Mouse (Mus musculus) MEL (cell line): Measurements from ENCODE around the gene Itga9. TPM values are rescaled to one million over a fixed set of nuclear protein-coding genes. Genes with fewer than 3 reads are reported as not detected.

Experiments
- DNase-seq: peaks from one replicate; pipeline ENCODE4 v3.0.0; 2011; ENCODE audit warnings: low read depth, low spot score
- H3K27ac ChIP-seq: 2 replicates; pipeline ENCODE4 v1.5.1; 2012; ENCODE audit warnings: low read depth, mild to moderate bottlenecking, control low read depth, low read length, moderate library complexity; ENCODE audit not compliant: control insufficient read depth
- H3K27me3 ChIP-seq, 2 experiments: fragments of 150-350 bp in 1 of 2; sonication (generic) in 1 of 2; 2 replicates each; pipeline ENCODE4 v1.6.1; 2012; ENCODE audit warnings: low read length in 2 of 2, mild to moderate bottlenecking in 2 of 2, improper control_type of control experiment in 1 of 2, moderate library complexity in 1 of 2; ENCODE audit not compliant: insufficient read depth in 2 of 2, control insufficient read depth in 1 of 2
- H3K36me3 ChIP-seq, 2 experiments: 2 replicates each; pipeline ENCODE4 v1.6.1; 2012 to 2014; ENCODE audit warnings: low read length in 2 of 2, improper control_type of control experiment in 1 of 2, inconsistent platforms in 1 of 2, mild to moderate bottlenecking in 1 of 2; ENCODE audit not compliant: insufficient read depth in 2 of 2, control insufficient read depth in 1 of 2
- H3K4me1 ChIP-seq, 2 experiments: fragments of 150-350 bp in 1 of 2; sonication (generic) in 1 of 2; 2 replicates each; pipeline ENCODE4 v1.6.1; 2012; ENCODE audit warnings: low read length in 2 of 2, improper control_type of control experiment in 1 of 2, mild to moderate bottlenecking in 1 of 2; ENCODE audit not compliant: insufficient read depth in 2 of 2, control insufficient read depth in 1 of 2
- H3K4me3 ChIP-seq, 2 experiments: fragments of 150-350 bp in 1 of 2; sonication (generic) in 1 of 2; 2 replicates each; pipeline ENCODE4 v1.5.1; 2012; ENCODE audit warnings: low read depth in 2 of 2, low read length in 2 of 2, mild to moderate bottlenecking in 2 of 2, moderate library complexity in 2 of 2, control low read depth in 1 of 2, improper control_type of control experiment in 1 of 2; ENCODE audit not compliant: control insufficient read depth in 1 of 2, insufficient read depth in 1 of 2
- H3K79me2 ChIP-seq: 2 replicates; pipeline ENCODE4 v1.6.1; 2012; ENCODE audit warnings: mild to moderate bottlenecking, low read length, moderate library complexity; ENCODE audit not compliant: control insufficient read depth, poor library complexity, insufficient read depth
- H3K9ac ChIP-seq: 2 replicates; pipeline ENCODE4 v1.6.1; 2012; ENCODE audit warnings: low read depth, mild to moderate bottlenecking, control low read depth, low read length, moderate library complexity; ENCODE audit not compliant: control insufficient read depth, poor library complexity, severe bottlenecking
- H3K9me3 ChIP-seq: fragments of 150-350 bp; sonication (generic); replicated peaks from 2 replicates; pipeline ENCODE4 v1.6.1; 2012; ENCODE audit warnings: mild to moderate bottlenecking, low read length, improper control_type of control experiment, moderate library complexity; ENCODE audit not compliant: insufficient read depth
- CHD2 ChIP-seq: IDR thresholded peaks from 2 replicates; pipeline ENCODE4 v1.6.1; 2011; ENCODE audit warnings: low read length, improper control_type of control experiment
- ELF1 ChIP-seq: IDR thresholded peaks from 2 replicates; pipeline ENCODE4 v1.6.1; 2014; ENCODE audit warnings: low read depth, mild to moderate bottlenecking, inconsistent platforms, low read length, improper control_type of control experiment, moderate library complexity
- GABPA ChIP-seq: IDR thresholded peaks from 2 replicates; pipeline ENCODE4 v1.6.1; 2012; ENCODE audit warnings: low read depth, mild to moderate bottlenecking, inconsistent platforms, low read length, improper control_type of control experiment, moderate library complexity
- HCFC1 ChIP-seq: IDR thresholded peaks from 2 replicates; pipeline ENCODE4 v1.6.1; 2012; ENCODE audit warnings: low read depth, mild to moderate bottlenecking, inconsistent platforms, low read length, improper control_type of control experiment, moderate library complexity
- MAFK ChIP-seq: IDR thresholded peaks from 2 replicates; pipeline ENCODE4 v1.6.1; 2011; ENCODE audit warnings: low read depth, mild to moderate bottlenecking, low read length, improper control_type of control experiment, borderline replicate concordance
- MEF2A ChIP-seq: IDR thresholded peaks from 2 replicates; pipeline ENCODE4 v1.6.1; 2014; ENCODE audit warnings: low read depth, mild to moderate bottlenecking, inconsistent platforms, low read length, improper control_type of control experiment; ENCODE audit not compliant: poor library complexity, insufficient replicate concordance, severe bottlenecking; ENCODE audit errors: extremely low read depth
- MYC ChIP-seq: IDR thresholded peaks from 2 replicates; pipeline ENCODE4 v1.6.1; 2011; ENCODE audit warnings: low read depth, mild to moderate bottlenecking, low read length, improper control_type of control experiment, moderate library complexity
- NRF1 ChIP-seq: IDR thresholded peaks from 2 replicates; pipeline ENCODE4 v1.6.1; 2014; ENCODE audit warnings: low read depth, mild to moderate bottlenecking, inconsistent platforms, low read length, improper control_type of control experiment, moderate library complexity; ENCODE audit not compliant: poor library complexity, insufficient read depth, severe bottlenecking
- POLR2A ChIP-seq, 2 experiments: IDR thresholded peaks; 2 replicates each; pipeline ENCODE4 v1.6.1; 2011 to 2012; ENCODE audit warnings: low read length in 2 of 2, mild to moderate bottlenecking in 2 of 2, control low read depth in 1 of 2, improper control_type of control experiment in 1 of 2, low read depth in 1 of 2, moderate library complexity in 1 of 2; ENCODE audit not compliant: control insufficient read depth in 1 of 2, insufficient read depth in 1 of 2, poor library complexity in 1 of 2
- SIN3A ChIP-seq: IDR thresholded peaks from 2 replicates; pipeline ENCODE4 v1.6.1; 2012; ENCODE audit warnings: low read length, improper control_type of control experiment, inconsistent platforms
- TAL1 ChIP-seq: IDR thresholded peaks from 2 replicates; pipeline ENCODE4 v1.6.1; 2012; ENCODE audit warnings: mild to moderate bottlenecking, inconsistent platforms, low read length, moderate library complexity, mixed read lengths
- TBP ChIP-seq: IDR thresholded peaks from 2 replicates; pipeline ENCODE4 v1.8.0; 2011; ENCODE audit warnings: low read depth, low read length, improper control_type of control experiment
- USF1 ChIP-seq: IDR thresholded peaks from 2 replicates; pipeline ENCODE4 v1.6.1; 2014; ENCODE audit warnings: low read depth, mild to moderate bottlenecking, inconsistent platforms, low read length, improper control_type of control experiment, moderate library complexity
- ZC3H11A ChIP-seq: IDR thresholded peaks from 2 replicates; pipeline ENCODE4 v1.6.1; 2012; ENCODE audit warnings: low read depth, mild to moderate bottlenecking, inconsistent platforms, low read length, improper control_type of control experiment
- ZKSCAN1 ChIP-seq: IDR thresholded peaks from 2 replicates; pipeline ENCODE4 v1.6.1; 2012; ENCODE audit warnings: low read depth, mild to moderate bottlenecking, inconsistent platforms, low read length, improper control_type of control experiment, moderate library complexity
- ZMIZ1 ChIP-seq: IDR thresholded peaks from 2 replicates; pipeline ENCODE4 v1.6.1; 2012; ENCODE audit warnings: low read depth, mild to moderate bottlenecking, inconsistent platforms, low read length, improper control_type of control experiment, moderate library complexity
- ZNF384 ChIP-seq: IDR thresholded peaks from 2 replicates; pipeline ENCODE4 v1.6.1; 2012; ENCODE audit warnings: low read depth, mild to moderate bottlenecking, inconsistent platforms, low read length, improper control_type of control experiment
- polyA plus RNA-seq, 2 experiments: library from polyadenylated mRNA; stranded (reverse) in 1 of 2; unstranded in 1 of 2; fragments of >175 nt in 1 of 2; fragments of >200 nt in 1 of 2; gene quantifications; 2 replicates each; pipeline versions ENCODE4 v1.2.1 to v1.2.4; 2012; ENCODE audit warnings: low replicate concordance in 2 of 2, low read depth in 1 of 2; ENCODE audit not compliant: insufficient read length in 2 of 2, insufficient read depth in 1 of 2, missing spikeins in 1 of 2
- total RNA-seq: library from RNA; depleted of rRNA; stranded (reverse); fragments of 300-350 nt; gene quantifications from 2 replicates; pipeline ENCODE4 v1.2.3, GENCODE M21; 2012

The Itga9 gene
- total and polyA plus RNA-seq, 3 experiments, result 0.19 to 0.21 TPM; not detected in 1

GRCm38 (mm10) chr9:118699716-118700115, 93.2 kb downstream of the Itga9 start:
- no peak overlapping the region for H3K4me3 ChIP-seq
- no peaks in the 10 kb centered on the region for H3K4me1 ChIP-seq
- H3K79me2 ChIP-seq, result no peaks in the 10 kb centered on the region
- H3K9me3 ChIP-seq, result no peaks in the 10 kb centered on the region
- H3K27ac ChIP-seq, result no peak overlapping the region
- H3K9ac ChIP-seq, result no peak overlapping the region
- TF ChIP-seq ZC3H11A, result no peak
- no peak for TF ChIP-seq MAFK
- no peak for TF ChIP-seq SIN3A
- TF ChIP-seq POLR2A (IDR thresholded peaks at IDR 0.05; ENCODE audit: control insufficient read depth in 1 of 2, insufficient read depth in 1 of 2, low read depth in 1 of 2, low read length in 2 of 2, poor library complexity in 1 of 2), result no peak
- TF ChIP-seq ELF1, result no peak
- TF ChIP-seq USF1, result no peak
- no peak for TF ChIP-seq ZKSCAN1
- TF ChIP-seq TAL1, result no peak
- TF ChIP-seq, all 39 proteins: peak for 0
- Histone ChIP-seq H3K36me3 (no peaks in the 10 kb centered on the region), H3K27me3 (peaks cover 0 to 2% of the 10 kb centered on the region in 2 experiments; a peak in 1 of 4 replicates)
- DNase-seq, result no peak

GRCm38 (mm10) chr9:118700889-118701288, 94.4 kb downstream of the Itga9 start:
- Histone ChIP-seq H3K27ac (no peak overlapping the region), H3K36me3 (no peaks in the 10 kb centered on the region), H3K4me3 (no peak overlapping the region), H3K9ac (no peak overlapping the region), H3K4me1 (no peaks in the 10 kb centered on the region), H3K27me3 (peaks cover 0 to 2% of the 10 kb centered on the region in 2 experiments; a peak in 1 of 4 replicates), H3K79me2 (no peaks in the 10 kb centered on the region), H3K9me3 (no peaks in the 10 kb centered on the region)
- TF ChIP-seq ELF1, result no peak
- no peak for TF ChIP-seq ZNF384
- no peak for TF ChIP-seq SIN3A
- TF ChIP-seq ZMIZ1, result no peak
- no peak for TF ChIP-seq TBP
- TF ChIP-seq USF1, result no peak
- no peak for TF ChIP-seq NRF1
- TF ChIP-seq MYC, result no peak
- no peak for TF ChIP-seq GABPA
- TF ChIP-seq CHD2, result no peak
- TF ChIP-seq MEF2A, result no peak
- no peak for TF ChIP-seq HCFC1
- no peak for DNase-seq
